Mouse (Mus musculus): Measurements from ENCODE around the gene Bag2.

- no peak for TF ChIP-seq TAL1 (IDR thresholded peaks at IDR 0.05; ENCODE audit: low read length)
- no peak for TF ChIP-seq GATA1 (IDR thresholded peaks at IDR 0.05; ENCODE audit: low read length)
These were observed 18.8 kb downstream of the Bag2 start for GRCm38 (mm10) chr1:33738681-33739278.
